Mouse (Mus musculus) stomach, postnatal 0 days (tissue): Measurements from ENCODE around the gene Aldh9a1.

Experiments used
- CTCF ChIP-seq: IDR thresholded peaks from 2 replicates; pipeline ENCODE4 v1.5.1; 2016; ENCODE audit warnings: antibody characterized with exemption, low read depth, mild to moderate bottlenecking, moderate library complexity
- EP300 ChIP-seq: optimal IDR thresholded peaks from 2 replicates; pipeline ENCODE3; 2016; ENCODE audit warnings: antibody characterized with exemption

GRCm38 (mm10) chr1:167387310-167387709 is 37.5 kb downstream of the Aldh9a1 start:
- TF ChIP-seq CTCF = no peak
- no peak for TF ChIP-seq EP300
